Mouse (Mus musculus) gastrocnemius, postnatal 36 days (tissue): ENCODE measurements around the gene Atoh8. TPM values are rescaled to one million over a fixed set of nuclear protein-coding genes. Genes with fewer than 3 reads are reported as not detected.

Experiments used
- DNase-seq, 2 experiments: peaks; one replicate each; pipeline ENCODE4 v3.0.0; 2022
- intact Hi-C: fragments of 180-260 bp; cut with DNase I; formaldehyde crosslinking; loops from one replicate; pipeline ENCODE4 v1.15.1; 2025
- total RNA-seq, 2 experiments: library from RNA; stranded (reverse); gene quantifications; 2 replicates each; pipeline ENCODE4 v1.2.3; 2021

Gene Atoh8
- total RNA-seq, 2 experiments from 2014 or later = 5.2 to 5.7 TPM

- intact Hi-C loops = no loop called here
- peak in 1 of 2 experiments; percentile 56 for DNase-seq
Observed at GRCm38 (mm10) chr6:72259474-72259873, 24.1 kb upstream of the Atoh8 start.

GRCm38 (mm10) chr6:72255294-72255693, 19.9 kb upstream of the Atoh8 start:
- no peak for DNase-seq
- intact Hi-C loops = no loop called here

GRCm38 (mm10) chr6:72254588-72255075, 19.3 kb upstream of the Atoh8 start:
- intact Hi-C loops = no loop called here
- peak in 1 of 2 experiments; percentile 56 for DNase-seq

GRCm38 (mm10) chr6:72253911-72254587, 18.7 kb upstream of the Atoh8 start:
- peak in 1 of 2 experiments; percentile 57 for DNase-seq
- intact Hi-C loops = no loop called here

GRCm38 (mm10) chr6:72253168-72253567, 17.8 kb upstream of the Atoh8 start:
- intact Hi-C loops = no loop called here
- DNase-seq = no peak

- DNase-seq = no peak
- intact Hi-C loops = no loop called here
Observed at GRCm38 (mm10) chr6:72252433-72252832, 17.1 kb upstream of the Atoh8 start.

GRCm38 (mm10) chr6:72249981-72250380, 14.6 kb upstream of the Atoh8 start:
- intact Hi-C loops = no loop called here
- DNase-seq = no peak

- DNase-seq = no peak
- intact Hi-C loops = no loop called here
Observed at GRCm38 (mm10) chr6:72248150-72248914, 13.0 kb upstream of the Atoh8 start.

GRCm38 (mm10) chr6:72246303-72246702, 10.9 kb upstream of the Atoh8 start:
- intact Hi-C loops = no loop called here
- no peak for DNase-seq

- peak; percentile 56 to 62 for DNase-seq
- intact Hi-C loops = no loop called here
Observed at GRCm38 (mm10) chr6:72244569-72245285, 9.3 kb upstream of the Atoh8 start.

- intact Hi-C loops = no loop called here
- DNase-seq = peak; percentile 89 to 92
Observed at GRCm38 (mm10) chr6:72244144-72244549, 8.8 kb upstream of the Atoh8 start.

GRCm38 (mm10) chr6:72242532-72243320, 7.3 kb upstream of the Atoh8 start:
- intact Hi-C loops = no loop called here
- DNase-seq = no peak

- intact Hi-C loops = no loop called here
- DNase-seq = no peak
Observed at GRCm38 (mm10) chr6:72241843-72242154, 6.4 kb upstream of the Atoh8 start.

- intact Hi-C loops = no loop called here
- no peak for DNase-seq
Observed at GRCm38 (mm10) chr6:72241133-72241842, 5.9 kb upstream of the Atoh8 start.

- DNase-seq = no peak
- intact Hi-C loops = no loop called here
Observed at GRCm38 (mm10) chr6:72240042-72240441, 4.7 kb upstream of the Atoh8 start.

- intact Hi-C loops = loop anchor here (1.0 kb wide), 1 partner anchor 51 kb away; no protein-coding TSS in a partner anchor
Observed at GRCm38 (mm10) chr6:72237035-72237434, 1.7 kb upstream of the Atoh8 start.

GRCm38 (mm10) chr6:72235807-72236407, 530 bp upstream of the Atoh8 start:
- intact Hi-C loops = loop anchor here (1.0 kb wide), 1 partner anchor 19 kb away; no protein-coding TSS in a partner anchor
- no peak for DNase-seq

More at GRCm38 (mm10) chr6:72237035-72237434, 1.7 kb upstream of the Atoh8 start:
- peak; percentile 83 to 89 for DNase-seq

- intact Hi-C loops = no loop called here
Observed at GRCm38 (mm10) chr6:72234372-72235097, 842 bp downstream of the Atoh8 start.

GRCm38 (mm10) chr6:72233950-72234349, 1.4 kb downstream of the Atoh8 start:
- DNase-seq = no peak
- intact Hi-C loops = no loop called here

More at GRCm38 (mm10) chr6:72234372-72235097, 842 bp downstream of the Atoh8 start:
- peak in 1 of 2 experiments; percentile 24 for DNase-seq
